Mouse (Mus musculus) stomach, embryonic 16.5 days (tissue): ENCODE results near the gene Olfr1043. TPM values are rescaled to one million over a fixed set of nuclear protein-coding genes. Genes with fewer than 3 reads are reported as not detected.
"Not testable (repeated sequence)": the region's sequence is repeated elsewhere in the genome, so short reads cannot be mapped to it uniquely, and the experiment has no call there.

Source experiments
- ATAC-seq: fragments of 200-750 bp; cut with Nextera tagmentation; 2 replicates; pipeline ENCODE4 v1.8.0; 2017; ENCODE audit warnings: moderate number of reproducible peaks, moderate TSS enrichment; ENCODE audit not compliant: insufficient read depth, low FRiP score
- H3K27ac ChIP-seq: fragments of 300-500 bp; sonication (generic); 2 replicates; pipeline ENCODE4 v1.5.1; 2014; ENCODE audit warnings: low read length
- H3K27me3 ChIP-seq: fragments of 300-500 bp; sonication (generic); 2 replicates; pipeline ENCODE4 v1.6.1; 2014; ENCODE audit warnings: low read length, control low read depth, mixed read lengths; ENCODE audit not compliant: control insufficient read depth, insufficient read depth
- H3K36me3 ChIP-seq: fragments of 300-500 bp; sonication (generic); 2 replicates; pipeline ENCODE4 v1.6.1; 2014; ENCODE audit warnings: low read length; ENCODE audit not compliant: control insufficient read depth, insufficient read depth
- H3K4me1 ChIP-seq: fragments of 300-500 bp; sonication (generic); 2 replicates; pipeline ENCODE4 v1.6.1; 2014; ENCODE audit warnings: low read length, control low read depth, mixed read lengths; ENCODE audit not compliant: control insufficient read depth, insufficient read depth
- H3K4me2 ChIP-seq: fragments of 300-500 bp; sonication (generic); 2 replicates; pipeline ENCODE4 v1.6.1; 2014; ENCODE audit warnings: low read depth, low read length, mixed read lengths
- H3K4me3 ChIP-seq: fragments of 300-500 bp; sonication (generic); replicated peaks from 2 replicates; pipeline ENCODE4 v1.5.1; 2014; ENCODE audit warnings: mild to moderate bottlenecking, low read length
- H3K9ac ChIP-seq: fragments of 300-500 bp; sonication (generic); 2 replicates; pipeline ENCODE4 v1.6.1; 2014; ENCODE audit warnings: low read length
- H3K9me3 ChIP-seq: fragments of 300-500 bp; sonication (generic); replicated peaks from 2 replicates; pipeline ENCODE4 v1.6.1; 2016; ENCODE audit warnings: low read length, control low read depth; ENCODE audit not compliant: control insufficient read depth
- WGBS: fragments of 180-500 bp; shearing (Covaris S2); extraction: QIAGEN DNeasy Blood & Tissue Kit; methylation state at CpG from one replicate; pipeline ENCODE4 v1.1.7; 2014; 5-methylcytosine and 5-hydroxymethylcytosine counted together
- polyA plus RNA-seq: library from polyadenylated mRNA; unstranded; fragments of >200 nt; fragmentation: Nextera tagmentation; extraction: Ambion mirVana; gene quantifications from 2 replicates; pipeline ENCODE4 v1.2.1, GENCODE M21; 2015

Gene Olfr1043
- not detected in 2 replicates for polyA plus RNA-seq

DNA sequence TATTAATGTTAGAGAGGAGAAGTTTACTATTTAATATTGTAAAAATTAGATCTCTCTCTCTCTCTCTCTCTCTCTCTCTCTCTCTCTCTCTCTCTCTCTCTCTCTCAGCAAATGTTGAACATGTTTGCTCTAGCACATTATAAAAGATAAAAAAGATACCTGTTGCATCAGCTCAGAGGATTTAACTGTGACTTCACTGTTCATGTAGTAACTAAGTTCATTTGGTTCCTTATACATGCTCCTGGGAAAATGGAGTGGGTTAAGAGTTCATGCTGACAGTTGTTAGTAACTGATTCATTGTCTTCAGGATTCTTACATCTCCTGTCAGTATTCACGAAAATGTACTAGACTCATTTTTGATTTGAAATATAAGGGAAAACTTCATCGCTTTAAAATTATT is at the start of gene Olfr1043:
Gene Olfr1043 (minus strand): TSS at position 101 of the 400 bp plus-strand sequence.
- Histone ChIP-seq H3K27me3 (no peaks in the 10 kb centered on the region), H3K36me3 (no peaks in the 10 kb centered on the region), H3K9ac (no peak within 1 kb of the TSS), H3K4me3 (no peak within 1 kb of the TSS), H3K27ac (no peak within 1 kb of the TSS), H3K4me1 (no peaks in the 10 kb centered on the region), H3K9me3 (no peaks in the 10 kb centered on the region), H3K4me2 (no peak within 1 kb of the TSS)
- ATAC-seq = no peak
- 88% methylated on average over 2 of the region's 2 CpGs for WGBS

DNA sequence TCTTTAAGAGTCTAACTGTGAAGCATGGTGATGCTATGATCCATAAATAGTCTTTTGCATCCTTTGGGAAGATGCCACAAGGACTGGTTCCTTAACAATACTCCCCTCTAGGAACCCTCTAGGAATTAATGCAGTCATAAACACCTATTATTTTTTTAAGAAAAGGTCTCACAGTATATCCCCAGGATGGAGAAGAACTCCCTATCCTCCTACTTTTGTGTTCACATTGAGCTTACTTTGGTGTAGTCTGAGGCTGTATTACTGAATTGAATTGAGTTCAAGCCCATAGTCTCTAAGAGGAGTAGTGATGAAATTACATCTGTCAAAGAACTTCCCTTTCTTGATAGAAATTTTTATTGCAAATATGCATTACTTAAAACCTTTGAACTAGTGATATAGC is 35.6 kb upstream of the Olfr1043 start, which contains the start of gene Olfr1045:
Gene Olfr1045 (minus strand): TSS at position 101 of the 400 bp plus-strand sequence.
- Histone ChIP-seq H3K9me3 (no peaks in the 10 kb centered on the region), H3K27me3 (no peaks in the 10 kb centered on the region), H3K9ac (no peak within 1 kb of the TSS)

DNA sequence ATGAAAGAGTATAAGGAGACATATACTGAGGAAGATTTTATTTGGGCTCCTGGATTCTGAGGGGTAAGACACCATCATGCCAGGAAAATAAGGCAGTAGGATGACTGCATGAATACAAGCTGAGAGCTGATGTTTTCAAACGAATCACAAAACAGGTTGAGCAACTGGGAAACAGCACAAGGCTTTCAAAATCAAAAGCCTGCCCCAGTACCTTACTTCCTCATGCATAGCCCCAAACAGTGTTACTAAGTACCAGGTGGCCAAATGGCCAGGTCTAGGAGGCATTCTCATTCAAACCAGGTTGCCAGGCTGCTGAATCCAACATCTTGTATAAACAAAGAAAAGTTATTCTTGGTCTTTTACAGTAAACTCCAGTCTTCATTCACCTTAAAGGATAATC is 28.5 kb upstream of the Olfr1043 start:
- 31% methylated on average over 1 of the region's 1 CpGs for WGBS

More for the DNA sequence above, 35.6 kb upstream of the Olfr1043 start, which contains the start of gene Olfr1045:
- Histone ChIP-seq H3K36me3 (no peaks in the 10 kb centered on the region), H3K4me2 (no peak within 1 kb of the TSS), H3K4me1 (no peaks in the 10 kb centered on the region), H3K27ac (no peak within 1 kb of the TSS), H3K4me3 (no peak within 1 kb of the TSS)
- no peak for ATAC-seq

DNA sequence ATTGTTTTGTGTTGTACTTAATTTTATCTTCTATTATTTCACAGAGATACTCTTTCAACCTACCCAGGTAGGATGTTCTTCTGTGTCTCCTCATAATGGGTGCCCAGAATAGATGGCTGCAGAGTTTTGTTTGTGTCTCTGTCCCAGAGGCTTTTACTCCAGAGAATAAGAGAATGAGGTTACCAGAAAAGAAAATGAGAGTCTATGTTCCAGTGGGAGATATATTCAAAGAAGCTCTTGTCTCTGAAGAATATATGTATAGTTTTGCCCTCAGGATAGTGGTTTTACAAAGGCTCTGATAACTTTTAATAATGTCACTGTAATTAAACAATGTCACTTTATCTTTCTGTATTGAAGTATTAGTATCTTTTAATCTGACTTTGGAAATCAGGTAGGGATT is 18.3 kb upstream of the Olfr1043 start, which contains the start of gene Olfr52:
Gene Olfr52 (minus strand): TSS at position 101 of the 400 bp plus-strand sequence.
- H3K4me3 ChIP-seq = no peak within 1 kb of the TSS
- H3K9ac ChIP-seq = no peak within 1 kb of the TSS
- no peak within 1 kb of the TSS for H3K4me2 ChIP-seq
- H3K9me3 ChIP-seq = no peaks in the 10 kb centered on the region
- no peak for ATAC-seq
- no peak within 1 kb of the TSS for H3K27ac ChIP-seq
- no peaks in the 10 kb centered on the region for H3K4me1 ChIP-seq
- H3K27me3 ChIP-seq = no peaks in the 10 kb centered on the region
- no peaks in the 10 kb centered on the region for H3K36me3 ChIP-seq

More for the DNA sequence above, 28.5 kb upstream of the Olfr1043 start:
- no peak for ATAC-seq
- H3K4me3 ChIP-seq = no peak overlapping the region
- H3K4me2 ChIP-seq = no peak overlapping the region
- H3K27me3 ChIP-seq = no peaks in the 10 kb centered on the region
- no peak overlapping the region for H3K9ac ChIP-seq
- H3K27ac ChIP-seq = no peak overlapping the region
- H3K36me3 ChIP-seq = no peaks in the 10 kb centered on the region
- H3K4me1 ChIP-seq = no peaks in the 10 kb centered on the region
- H3K9me3 ChIP-seq = no peaks in the 10 kb centered on the region

DNA sequence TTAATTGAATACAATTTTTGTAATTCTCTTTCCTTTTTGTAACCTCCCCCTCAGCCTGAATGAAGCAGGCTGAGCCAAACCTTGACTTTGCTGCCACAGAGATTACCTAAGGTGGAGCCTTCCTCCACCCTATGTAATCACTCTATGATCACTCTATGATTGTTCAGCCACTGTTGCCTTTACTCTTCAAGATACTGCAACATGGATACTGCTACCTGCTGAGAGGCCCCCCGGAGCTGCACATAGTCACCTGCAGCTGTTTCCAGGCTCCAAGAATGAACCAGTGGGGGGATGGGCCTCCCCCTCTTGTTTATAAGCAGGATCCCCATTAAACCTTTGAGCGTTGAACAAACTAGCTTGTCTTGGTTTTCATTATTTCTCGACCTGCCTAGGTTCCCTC is 12.6 kb upstream of the Olfr1043 start:
- ATAC-seq = no peak
- H3K4me1 ChIP-seq = no peaks in the 10 kb centered on the region
- 75% methylated on average over 3 of the region's 3 CpGs for WGBS
- no peaks in the 10 kb centered on the region for H3K27me3 ChIP-seq
- H3K9ac ChIP-seq = no peak overlapping the region
- H3K9me3 ChIP-seq = no peaks in the 10 kb centered on the region
- no peaks in the 10 kb centered on the region for H3K36me3 ChIP-seq
- H3K27ac ChIP-seq = no peak overlapping the region
- no peak overlapping the region for H3K4me3 ChIP-seq
- no peak overlapping the region for H3K4me2 ChIP-seq

DNA sequence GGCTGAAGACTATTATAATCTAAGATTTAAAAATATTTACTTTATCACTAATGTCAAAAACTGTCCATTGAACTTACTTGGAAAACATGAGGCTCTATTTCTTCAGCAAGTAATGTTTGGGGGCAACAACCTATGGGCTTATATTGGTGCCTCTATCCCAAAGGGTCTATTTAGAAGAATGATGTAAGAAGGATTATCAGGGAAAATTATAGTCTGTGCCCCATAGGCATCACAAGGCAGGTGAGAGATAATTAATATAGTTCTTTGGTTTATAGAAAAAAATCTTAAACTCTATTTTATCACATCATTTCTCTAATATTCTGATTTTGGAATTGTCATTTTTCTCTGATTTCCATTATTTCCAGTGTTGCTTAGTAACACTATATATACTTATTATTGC is 10.4 kb upstream of the Olfr1043 start, which contains the start of gene Olfr1044:
Gene Olfr1044 (minus strand): TSS at position 101 of the 400 bp plus-strand sequence.
- no peaks in the 10 kb centered on the region for H3K9me3 ChIP-seq
- H3K36me3 ChIP-seq = no peaks in the 10 kb centered on the region
- ATAC-seq = no peak
- H3K4me2 ChIP-seq = no peak within 1 kb of the TSS
- no peaks in the 10 kb centered on the region for H3K4me1 ChIP-seq
- no peak within 1 kb of the TSS for H3K27ac ChIP-seq
- no peak within 1 kb of the TSS for H3K9ac ChIP-seq
- no peaks in the 10 kb centered on the region for H3K27me3 ChIP-seq
- no peak within 1 kb of the TSS for H3K4me3 ChIP-seq

DNA sequence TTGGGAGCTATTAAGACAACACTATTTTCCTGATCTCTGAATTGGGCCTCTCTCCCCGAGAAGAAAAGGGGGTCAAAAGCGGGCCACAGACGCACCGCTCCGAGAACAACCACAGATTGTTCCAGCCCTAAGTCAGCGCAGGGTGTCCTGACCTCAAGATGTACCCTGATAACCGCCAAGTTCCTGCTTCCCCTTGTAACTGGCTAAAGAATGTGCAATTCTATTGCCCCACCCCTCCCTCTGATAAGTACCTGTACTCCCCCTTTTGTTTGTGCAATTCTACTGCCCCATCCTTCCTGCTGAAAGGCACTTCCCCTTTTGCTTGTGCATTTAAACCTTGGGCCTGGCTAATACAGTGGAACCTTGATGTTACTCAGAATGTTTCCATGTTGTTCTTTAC is 8.1 kb upstream of the Olfr1043 start:
- not testable (repeated sequence) for H3K4me3 ChIP-seq, H3K27ac ChIP-seq, H3K4me2 ChIP-seq, ATAC-seq, H3K9me3 ChIP-seq, H3K36me3 ChIP-seq, H3K9ac ChIP-seq, H3K4me1 ChIP-seq, H3K27me3 ChIP-seq
- 79% methylated on average over 7 of the region's 7 CpGs for WGBS

DNA sequence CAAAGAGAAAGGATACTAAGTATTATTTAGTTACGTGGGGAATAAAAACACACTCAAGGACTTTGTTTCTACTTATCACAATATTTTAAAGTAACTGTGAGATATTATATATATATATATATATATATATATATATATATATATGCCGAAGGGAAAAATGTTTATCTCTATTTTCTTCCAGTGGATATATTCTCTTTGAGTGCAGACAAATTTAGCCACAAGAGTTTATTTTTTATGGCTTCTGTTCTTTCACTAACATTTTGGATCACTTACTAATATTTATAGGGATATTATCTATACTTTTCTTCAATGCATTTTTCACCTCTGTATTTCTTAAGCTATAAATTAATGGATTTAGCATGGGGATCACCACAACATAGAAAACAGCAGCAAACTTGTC is 5.6 kb downstream of the Olfr1043 start, which contains the start of gene Olfr1042:
Gene Olfr1042 (minus strand): TSS at position 101 of the 400 bp plus-strand sequence.
- H3K9ac ChIP-seq = no peak within 1 kb of the TSS
- no peak for ATAC-seq
- H3K27ac ChIP-seq = no peak within 1 kb of the TSS
- H3K27me3 ChIP-seq = no peaks in the 10 kb centered on the region
- H3K4me2 ChIP-seq = no peak within 1 kb of the TSS
- H3K4me3 ChIP-seq = no peak within 1 kb of the TSS
- H3K36me3 ChIP-seq = no peaks in the 10 kb centered on the region
- H3K4me1 ChIP-seq = no peaks in the 10 kb centered on the region
- 79% methylated on average over 2 of the region's 2 CpGs for WGBS
- no peaks in the 10 kb centered on the region for H3K9me3 ChIP-seq

DNA sequence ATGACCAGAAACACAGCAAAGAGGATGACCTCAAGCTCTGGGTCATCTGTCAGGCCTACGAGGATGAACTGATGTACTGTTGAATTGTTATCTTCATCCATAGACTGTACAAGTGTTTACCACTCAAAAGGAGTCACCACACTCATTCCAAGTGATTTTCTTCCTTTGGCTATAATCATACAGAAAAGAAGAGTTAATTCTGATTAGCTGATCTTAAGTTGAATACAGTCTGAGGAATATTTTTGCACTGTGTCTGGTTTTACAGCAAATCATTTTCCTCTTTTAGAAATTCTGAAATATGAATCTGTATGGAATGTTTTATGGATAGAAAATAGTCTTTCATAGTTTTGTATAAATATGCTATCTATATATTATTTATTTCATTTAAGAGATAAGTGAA is 20.7 kb downstream of the Olfr1043 start, which contains the start of gene Olfr1040:
Gene Olfr1040 (minus strand): TSS at position 101 of the 400 bp plus-strand sequence.
- Histone ChIP-seq H3K9ac (no peak within 1 kb of the TSS), H3K9me3 (no peaks in the 10 kb centered on the region), H3K4me2 (no peak within 1 kb of the TSS), H3K4me1 (no peaks in the 10 kb centered on the region), H3K4me3 (no peak within 1 kb of the TSS), H3K27ac (no peak within 1 kb of the TSS), H3K27me3 (no peaks in the 10 kb centered on the region), H3K36me3 (no peaks in the 10 kb centered on the region)
- no peak for ATAC-seq
- 84% methylated on average over 1 of the region's 1 CpGs for WGBS
